Mouse (Mus musculus) spleen, postnatal 10 days (tissue): ENCODE data around the gene Dnah10.

ENCODE experiments used
- DNase-seq, 2 experiments: peaks; one replicate each; pipeline ENCODE4 v3.0.0; 2021 to 2022; ENCODE audit warnings: low spot score in 2 of 2

Dnah10 gene

GRCm38 (mm10) chr5:124868981-124869380 lies 144.1 kb downstream of the Dnah10 start:
- DNase-seq, result peak; percentile 27 to 71

DNA sequence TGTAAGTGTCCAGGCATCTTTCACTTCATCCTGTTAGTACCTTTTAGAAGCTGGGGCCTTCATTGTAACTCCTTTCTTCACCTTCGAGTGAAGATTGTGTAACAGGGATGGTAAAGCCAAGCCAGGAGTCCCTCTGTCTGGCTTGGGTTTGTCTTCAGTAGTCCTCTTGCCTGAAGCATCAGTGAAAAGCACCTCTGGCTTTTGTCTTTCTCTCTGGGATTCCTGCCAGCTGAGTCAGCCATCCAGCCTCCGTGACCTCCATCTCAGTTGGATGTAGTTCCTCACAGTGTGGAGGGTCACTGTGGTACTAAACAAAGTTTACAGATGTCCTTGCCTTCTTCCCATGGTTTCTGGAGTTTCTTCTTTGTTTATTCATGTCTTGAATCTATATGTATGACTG lies 147.1 kb downstream of the Dnah10 start:
- DNase-seq, result no peak

- no peak for DNase-seq
These were observed 148.2 kb downstream of the Dnah10 start for GRCm38 (mm10) chr5:124873096-124873495.

GRCm38 (mm10) chr5:124873890-124874601 lies 149.2 kb downstream of the Dnah10 start:
- no peak for DNase-seq

GRCm38 (mm10) chr5:124879251-124879650 lies 154.4 kb downstream of the Dnah10 start:
- no peak for DNase-seq

DNA sequence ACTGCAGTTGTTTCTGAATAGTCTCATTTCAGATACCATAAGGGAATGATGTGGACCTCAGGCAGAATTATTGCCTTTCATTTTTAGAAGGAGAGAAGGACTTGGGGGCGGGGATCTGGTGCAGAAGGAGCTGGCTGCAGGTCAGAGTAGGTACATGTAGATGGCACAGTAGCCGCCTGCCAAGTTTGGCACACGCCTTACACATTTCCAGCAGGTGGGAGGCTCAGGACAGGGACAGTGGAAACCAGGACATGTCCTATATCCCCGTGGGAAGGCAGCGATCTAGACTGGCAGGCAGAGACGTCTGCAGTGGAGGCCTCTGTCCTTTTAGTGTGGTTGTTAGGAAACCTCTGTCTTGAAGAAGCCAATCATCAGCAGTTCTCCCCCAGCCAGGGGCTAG lies 154.9 kb downstream of the Dnah10 start:
- DNase-seq, result no peak

DNA sequence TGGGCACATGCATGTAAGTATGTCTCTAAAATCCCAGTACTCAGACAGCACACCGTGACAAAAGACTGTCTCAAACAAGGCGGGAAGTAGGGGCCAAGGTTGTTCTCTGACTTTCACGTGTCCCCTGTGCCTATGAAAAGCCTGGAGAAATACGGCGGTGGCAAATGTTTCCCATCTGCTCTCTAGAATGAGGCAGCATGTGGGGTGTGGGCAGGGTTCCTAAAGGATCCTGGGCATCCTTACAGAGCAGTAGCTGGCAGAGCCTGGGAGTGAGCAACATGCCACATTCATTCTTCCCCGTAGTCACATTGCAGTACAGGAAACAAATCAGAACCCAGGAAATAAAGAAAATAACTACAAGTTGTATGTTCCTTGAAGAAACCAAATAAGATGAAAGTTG lies 159.0 kb downstream of the Dnah10 start:
- no peak for DNase-seq
